Mouse (Mus musculus) olfactory bulb, adult 2 months (tissue): ENCODE results near the gene Pold2.

Experiments used
- CTCF ChIP-seq: fragments of 200-500 bp; IDR thresholded peaks from 2 replicates; pipeline ENCODE4 v1.5.1; 2012; ENCODE audit warnings: low read depth, mild to moderate bottlenecking, low read length, moderate library complexity; ENCODE audit not compliant: insufficient read depth
- POLR2A ChIP-seq: fragments of 200-500 bp; IDR thresholded peaks from 2 replicates; pipeline ENCODE4 v1.6.1; 2012; ENCODE audit warnings: mild to moderate bottlenecking, low read depth, low read length, moderate library complexity; ENCODE audit not compliant: insufficient read depth

- no peak for TF ChIP-seq CTCF
- no peak for TF ChIP-seq POLR2A
Observed at GRCm38 (mm10) chr11:5904871-5905270, 26.8 kb upstream of the Pold2 start.
